Mouse (Mus musculus) brain, embryonic 14.5 days (tissue): ENCODE data around the gene Dusp22.

Experiments used
- CTCF ChIP-seq: fragments of 200-500 bp; IDR thresholded peaks from 2 replicates; pipeline ENCODE4 v1.5.1; 2012; ENCODE audit warnings: inconsistent platforms, mild to moderate bottlenecking, moderate library complexity, borderline replicate concordance; ENCODE audit not compliant: insufficient read depth, insufficient read length; ENCODE audit errors: extremely low read depth
- POLR2A ChIP-seq: fragments of 200-500 bp; IDR thresholded peaks from 2 replicates; pipeline ENCODE4 v1.6.1; 2012; ENCODE audit warnings: mild to moderate bottlenecking, inconsistent platforms, borderline replicate concordance; ENCODE audit not compliant: poor library complexity, insufficient read depth, insufficient read length, severe bottlenecking; ENCODE audit errors: extremely low read depth

DNA sequence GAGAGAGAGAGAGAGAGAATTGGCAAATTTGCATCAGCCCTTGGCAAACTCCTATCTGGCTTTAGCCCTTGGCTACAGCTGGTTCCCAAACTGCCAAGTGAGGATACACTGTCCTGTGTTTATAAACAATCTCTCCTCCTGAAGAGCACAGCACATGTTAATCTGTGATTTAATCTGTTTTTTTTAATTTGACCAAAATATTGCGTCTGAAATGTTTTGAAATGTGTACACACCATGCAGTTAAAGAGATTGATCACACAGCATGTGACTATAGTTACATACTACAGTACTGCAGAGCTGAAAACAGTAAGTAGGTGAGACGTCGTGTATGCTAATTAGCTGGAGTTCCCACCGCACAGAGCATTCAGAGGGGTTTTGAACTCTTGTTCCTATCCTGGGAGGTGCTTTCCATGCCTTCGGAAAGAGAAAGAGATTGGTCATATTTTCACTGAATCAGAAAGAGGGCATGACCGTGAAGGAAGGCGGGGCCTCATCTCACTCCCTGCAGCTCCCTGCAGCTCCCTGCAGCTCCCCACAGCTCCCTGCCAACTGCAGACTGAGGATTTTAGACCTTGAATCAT, 65.0 kb downstream of the Dusp22 start:
- TF ChIP-seq CTCF (no peak), POLR2A (no peak)
